Mouse (Mus musculus) NIH3T3 (cell line): Measurements from ENCODE around the gene Cox16.

Source experiments
- DNase-seq: peaks from one replicate; pipeline ENCODE4 v3.0.0-alpha.2; 2012; ENCODE audit warnings: low read depth

The Cox16 gene

DNA sequence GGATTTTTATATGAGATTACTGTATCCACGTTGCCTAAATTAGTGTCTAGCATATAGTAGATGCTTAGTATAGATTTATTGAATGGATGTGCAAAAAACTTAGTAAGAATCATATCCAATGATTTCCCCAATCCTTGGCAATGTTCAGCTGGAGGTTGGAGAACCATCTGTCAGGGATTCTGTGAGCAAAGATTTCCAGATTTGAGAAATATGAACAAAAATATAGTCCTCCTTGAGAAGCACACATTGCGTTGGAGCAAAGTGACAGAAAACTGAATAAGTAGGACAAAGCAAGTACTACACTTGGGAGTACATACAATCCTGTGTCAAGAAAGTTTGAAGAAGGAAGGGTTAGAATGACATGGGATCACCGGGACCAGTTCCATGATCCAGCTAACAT, 160.8 kb downstream of the Cox16 start:
- no peak for DNase-seq

DNA sequence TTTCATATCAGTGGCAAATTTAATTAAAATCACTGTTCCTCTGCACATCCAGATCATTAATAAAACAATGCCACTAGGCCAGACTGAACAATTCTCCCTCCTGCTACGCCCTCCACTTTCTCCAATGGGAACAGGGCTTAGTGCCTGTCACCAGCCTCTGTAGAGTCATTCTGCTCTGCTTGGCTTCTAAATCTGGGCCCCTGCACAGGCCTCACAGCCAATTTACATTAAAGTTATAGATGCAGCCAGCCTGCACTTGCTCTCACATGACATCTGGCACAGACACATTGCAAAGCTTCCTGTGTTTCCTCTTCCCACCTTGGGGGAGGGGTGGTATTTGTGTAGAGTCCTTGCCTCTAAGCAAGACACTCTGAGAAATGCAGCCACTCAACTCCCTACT, 163.9 kb downstream of the Cox16 start:
- DNase-seq, result peak; percentile 25

DNA sequence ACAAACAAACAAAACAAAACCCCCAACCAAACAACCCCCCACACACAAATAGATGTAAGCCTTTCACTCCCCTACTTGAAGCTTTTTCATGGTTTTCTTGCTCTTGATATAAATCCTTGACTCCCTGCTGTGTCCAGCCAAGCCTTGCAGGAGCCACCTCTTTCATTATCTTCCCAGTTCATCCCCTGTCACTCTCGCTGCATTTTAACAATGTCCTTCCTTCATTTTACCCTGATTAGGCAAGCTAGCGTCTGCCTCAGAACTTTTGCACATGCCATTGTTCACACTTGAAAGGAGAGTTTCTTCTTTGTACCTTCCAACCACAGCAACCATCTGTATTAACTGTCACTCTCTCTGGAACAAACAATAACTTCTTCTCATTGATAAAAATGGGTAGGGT, 167.1 kb downstream of the Cox16 start:
- no peak for DNase-seq

DNA sequence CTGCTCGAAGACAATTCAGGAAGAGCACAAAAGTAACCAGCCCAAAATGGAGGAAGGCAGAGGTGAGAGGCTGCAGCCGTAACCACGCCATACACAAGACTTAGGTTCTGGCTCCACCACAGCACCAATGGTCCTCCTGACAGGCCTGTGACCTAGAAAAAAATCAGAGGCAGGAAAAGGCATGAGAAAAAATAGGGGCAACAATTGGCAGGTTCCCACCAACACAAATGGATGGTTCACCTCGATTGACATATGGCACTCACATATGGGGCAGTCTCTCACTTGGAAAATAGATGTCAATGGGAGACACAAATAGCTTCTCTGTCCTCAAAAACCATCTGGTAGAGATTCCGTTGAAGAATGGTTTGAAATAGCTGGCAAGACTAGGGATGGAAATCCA, 169.0 kb downstream of the Cox16 start:
- DNase-seq, result no peak
